Mouse (Mus musculus) kidney, embryonic 14.5 days (tissue): ENCODE measurements around the gene Tmem182. TPM values are rescaled to one million over a fixed set of nuclear protein-coding genes. Genes with fewer than 3 reads are reported as not detected.
A peak's percentile ranks its signal among the peaks of the same experiment; 100 is the strongest.

ENCODE experiments used
- ATAC-seq: fragments of 200-750 bp; cut with Nextera tagmentation; 2 replicates; pipeline ENCODE4 v1.8.0; 2017; ENCODE audit warnings: moderate number of reproducible peaks, mild to moderate bottlenecking, moderate TSS enrichment, moderate library complexity; ENCODE audit not compliant: low FRiP score, low TSS enrichment
- H3K27ac ChIP-seq: fragments of 300-500 bp; sonication (generic); 2 replicates; pipeline ENCODE4 v1.5.1; 2014; ENCODE audit warnings: low read depth, mild to moderate bottlenecking, low read length, moderate library complexity, mixed read lengths
- H3K27me3 ChIP-seq: fragments of 300-500 bp; sonication (generic); 2 replicates; pipeline ENCODE4 v1.6.1; 2014; ENCODE audit warnings: mild to moderate bottlenecking, low read length; ENCODE audit not compliant: control insufficient read depth, insufficient read depth
- H3K36me3 ChIP-seq: fragments of 300-500 bp; sonication (generic); 2 replicates; pipeline ENCODE4 v1.6.1; 2014; ENCODE audit warnings: low read length, mixed read lengths; ENCODE audit not compliant: control insufficient read depth, insufficient read depth
- H3K4me1 ChIP-seq: fragments of 300-500 bp; sonication (generic); 2 replicates; pipeline ENCODE4 v1.6.1; 2014; ENCODE audit warnings: low read length, mixed read lengths; ENCODE audit not compliant: control insufficient read depth, insufficient read depth
- H3K4me2 ChIP-seq: fragments of 300-500 bp; sonication (generic); replicated peaks from 2 replicates; pipeline ENCODE4 v1.6.1; 2014; ENCODE audit warnings: low read depth, mild to moderate bottlenecking, low read length
- H3K4me3 ChIP-seq: fragments of 300-500 bp; sonication (generic); 2 replicates; pipeline ENCODE4 v1.5.1; 2014; ENCODE audit warnings: mild to moderate bottlenecking, low read length
- H3K9ac ChIP-seq: fragments of 300-500 bp; sonication (generic); 2 replicates; pipeline ENCODE4 v1.6.1; 2014; ENCODE audit warnings: low read depth, mild to moderate bottlenecking, low read length, moderate library complexity
- H3K9me3 ChIP-seq: fragments of 300-500 bp; sonication (generic); 2 replicates; pipeline ENCODE4 v1.6.1; 2016; ENCODE audit warnings: low read length; ENCODE audit not compliant: control insufficient read depth
- whole genome bisulfite sequencing: fragments of 180-500 bp; shearing (Covaris S2); extraction: QIAGEN DNeasy Blood & Tissue Kit; methylation state at CpG from one replicate; pipeline ENCODE4 v1.1.7; 2014; 5-methylcytosine and 5-hydroxymethylcytosine counted together
- polyA plus RNA-seq: library from polyadenylated mRNA; unstranded; fragments of >200 nt; fragmentation: Nextera tagmentation; extraction: Ambion mirVana; gene quantifications from 2 replicates; pipeline ENCODE4 v1.2.1, GENCODE M21; 2014

Gene Tmem182
- polyA plus RNA-seq, 1 experiment from 2014 or later: 0.50 TPM

GRCm38 (mm10) chr1:40841032-40841761 lies 35.8 kb downstream of the Tmem182 start:
- Histone ChIP-seq H3K4me1 (no peaks in the 10 kb centered on the region), H3K4me3 (no peak overlapping the region), H3K27me3 (no peaks in the 10 kb centered on the region), H3K9me3 (no peaks in the 10 kb centered on the region), H3K9ac (no peak overlapping the region), H3K4me2 (no peak overlapping the region), H3K27ac (no peak overlapping the region), H3K36me3 (no peaks in the 10 kb centered on the region)
- no peak for ATAC-seq
- WGBS: 81% methylated on average over 5 of the region's 5 CpGs

- Histone ChIP-seq H3K36me3 (no peaks in the 10 kb centered on the region), H3K9me3 (no peaks in the 10 kb centered on the region), H3K27me3 (no peaks in the 10 kb centered on the region), H3K4me2 (no peak overlapping the region), H3K4me3 (no peak overlapping the region), H3K9ac (no peak overlapping the region), H3K4me1 (no peaks in the 10 kb centered on the region), H3K27ac (no peak overlapping the region)
- ATAC-seq: 0 out of 2 replicates have a peak, but pooled peaks have one; percentile 28
Observed at GRCm38 (mm10) chr1:40844616-40845015, 39.2 kb downstream of the Tmem182 start.

- Histone ChIP-seq H3K9me3 (no peaks in the 10 kb centered on the region), H3K27ac (no peak overlapping the region), H3K36me3 (no peaks in the 10 kb centered on the region), H3K4me3 (no peak overlapping the region), H3K9ac (no peak overlapping the region), H3K27me3 (no peaks in the 10 kb centered on the region), H3K4me1 (no peaks in the 10 kb centered on the region), H3K4me2 (no peak overlapping the region)
- ATAC-seq: no peak
- 69% methylated on average over 2 of the region's 2 CpGs for WGBS
Observed at GRCm38 (mm10) chr1:40847196-40847938, 42.0 kb downstream of the Tmem182 start.

GRCm38 (mm10) chr1:40851286-40851685 lies 45.9 kb downstream of the Tmem182 start:
- no peak for ATAC-seq
- Histone ChIP-seq H3K9me3 (no peaks in the 10 kb centered on the region), H3K36me3 (no peaks in the 10 kb centered on the region), H3K27me3 (no peaks in the 10 kb centered on the region), H3K4me2 (no peak overlapping the region), H3K4me1 (no peaks in the 10 kb centered on the region), H3K4me3 (no peak overlapping the region), H3K27ac (no peak overlapping the region), H3K9ac (no peak overlapping the region)

GRCm38 (mm10) chr1:40855268-40855667 lies 49.9 kb downstream of the Tmem182 start:
- 89% methylated on average over 1 of the region's 1 CpGs for WGBS
- Histone ChIP-seq H3K4me2 (no peak overlapping the region), H3K27me3 (no peaks in the 10 kb centered on the region), H3K27ac (no peak overlapping the region), H3K36me3 (no peaks in the 10 kb centered on the region), H3K9me3 (no peaks in the 10 kb centered on the region), H3K9ac (no peak overlapping the region), H3K4me1 (no peaks in the 10 kb centered on the region), H3K4me3 (no peak overlapping the region)
- ATAC-seq: no peak

GRCm38 (mm10) chr1:40856846-40857636 lies 51.6 kb downstream of the Tmem182 start:
- H3K27me3 ChIP-seq: no peaks in the 10 kb centered on the region
- WGBS: 76% methylated on average over 4 of the region's 4 CpGs
- no peak overlapping the region for H3K4me2 ChIP-seq
- no peaks in the 10 kb centered on the region for H3K9me3 ChIP-seq
- no peak overlapping the region for H3K4me3 ChIP-seq
- no peak overlapping the region for H3K9ac ChIP-seq
- no peaks in the 10 kb centered on the region for H3K36me3 ChIP-seq
- no peak for ATAC-seq
- H3K4me1 ChIP-seq: no peaks in the 10 kb centered on the region
- no peak overlapping the region for H3K27ac ChIP-seq

GRCm38 (mm10) chr1:40865043-40865442 lies 59.6 kb downstream of the Tmem182 start:
- Histone ChIP-seq H3K4me1 (no peaks in the 10 kb centered on the region), H3K27ac (no peak overlapping the region), H3K9ac (no peak overlapping the region), H3K4me3 (no peak overlapping the region), H3K4me2 (no peak overlapping the region), H3K27me3 (no peaks in the 10 kb centered on the region), H3K36me3 (no peaks in the 10 kb centered on the region), H3K9me3 (no peaks in the 10 kb centered on the region)
- WGBS: 72% methylated on average over 6 of the region's 6 CpGs
- ATAC-seq: no peak

GRCm38 (mm10) chr1:40867106-40867505 lies 61.7 kb downstream of the Tmem182 start:
- H3K9me3 ChIP-seq: no peaks in the 10 kb centered on the region
- H3K4me3 ChIP-seq: no peak overlapping the region
- no peak for ATAC-seq
- H3K9ac ChIP-seq: no peak overlapping the region
- no peaks in the 10 kb centered on the region for H3K36me3 ChIP-seq
- H3K4me2 ChIP-seq: no peak overlapping the region
- 84% methylated on average over 3 of the region's 3 CpGs for WGBS
- H3K4me1 ChIP-seq: no peaks in the 10 kb centered on the region
- H3K27ac ChIP-seq: no peak overlapping the region
- no peaks in the 10 kb centered on the region for H3K27me3 ChIP-seq

GRCm38 (mm10) chr1:40867651-40868050 lies 62.2 kb downstream of the Tmem182 start:
- H3K4me2 ChIP-seq: no peak overlapping the region
- H3K9ac ChIP-seq: no peak overlapping the region
- H3K36me3 ChIP-seq: no peaks in the 10 kb centered on the region
- H3K4me3 ChIP-seq: no peak overlapping the region
- H3K27me3 ChIP-seq: no peaks in the 10 kb centered on the region
- no peaks in the 10 kb centered on the region for H3K9me3 ChIP-seq
- WGBS: 89% methylated on average over 2 of the region's 2 CpGs
- H3K4me1 ChIP-seq: no peaks in the 10 kb centered on the region
- no peak overlapping the region for H3K27ac ChIP-seq
- ATAC-seq: no peak
